Mouse (Mus musculus) ES-CJ7 (cell line): ENCODE data around the gene Gaa.
A peak's percentile ranks its signal among the peaks of the same experiment; 100 is the strongest.
"Not testable (repeated sequence)": the region's sequence is repeated elsewhere in the genome, so short reads cannot be mapped to it uniquely, and the experiment has no call there.

Experiments
- DNase-seq: peaks from one replicate; pipeline ENCODE4 v3.0.0; 2011; ENCODE audit warnings: low read depth, low spot score

Gene Gaa

GRCm38 (mm10) chr11:119267768-119268556 is at the start of gene Gaa:
Gene Gaa, plus strand, starts transcription at chr11:119267887.
- peak; percentile 96 for DNase-seq

GRCm38 (mm10) chr11:119219816-119220465 is 47.7 kb upstream of the Gaa start:
- DNase-seq: peak; percentile 88

- no peak for DNase-seq
These were observed 45.7 kb upstream of the Gaa start for GRCm38 (mm10) chr11:119221812-119222510.

- DNase-seq: no peak
These were observed 44.4 kb upstream of the Gaa start for GRCm38 (mm10) chr11:119223124-119223890.

- no peak for DNase-seq
These were observed 42.8 kb upstream of the Gaa start for GRCm38 (mm10) chr11:119224926-119225325.

GRCm38 (mm10) chr11:119225634-119226033 is 42.1 kb upstream of the Gaa start:
- no peak for DNase-seq

GRCm38 (mm10) chr11:119227591-119227990 is 40.1 kb upstream of the Gaa start:
- no peak for DNase-seq

GRCm38 (mm10) chr11:119228091-119228781 is 39.5 kb upstream of the Gaa start, which contains the start of the genes Tbc1d16 and Ccdc40:
Gene Tbc1d16, minus strand, starts transcription at chr11:119228499.
Gene Ccdc40, plus strand, starts transcription at chr11:119228572.
- peak; percentile 64 for DNase-seq

GRCm38 (mm10) chr11:119228846-119229626 is 38.7 kb upstream of the Gaa start:
- peak; percentile 76 for DNase-seq

- peak; percentile 48 for DNase-seq
These were observed 32.9 kb upstream of the Gaa start for GRCm38 (mm10) chr11:119234770-119235169.

GRCm38 (mm10) chr11:119235596-119235995 is 32.1 kb upstream of the Gaa start:
- peak; percentile 94 for DNase-seq

GRCm38 (mm10) chr11:119236354-119236753 is 31.3 kb upstream of the Gaa start:
- peak; percentile 53 for DNase-seq

GRCm38 (mm10) chr11:119237007-119237406 is 30.7 kb upstream of the Gaa start:
- no peak for DNase-seq

GRCm38 (mm10) chr11:119237568-119238304 is 30.0 kb upstream of the Gaa start:
- DNase-seq: peak; percentile 48

GRCm38 (mm10) chr11:119238305-119238721 is 29.4 kb upstream of the Gaa start:
- peak; percentile 77 for DNase-seq

GRCm38 (mm10) chr11:119239480-119239879 is 28.2 kb upstream of the Gaa start:
- peak; percentile 86 for DNase-seq

- not testable (repeated sequence) for DNase-seq
These were observed 22.1 kb upstream of the Gaa start for GRCm38 (mm10) chr11:119245543-119245942.

GRCm38 (mm10) chr11:119249011-119249410 is 18.7 kb upstream of the Gaa start:
- peak; percentile 69 for DNase-seq

- no peak for DNase-seq
These were observed 16.7 kb upstream of the Gaa start for GRCm38 (mm10) chr11:119250998-119251397.
